Mouse (Mus musculus) small intestine, adult 2 months (tissue): ENCODE measurements around the gene C5ar2.

Experiments used
- CTCF ChIP-seq: fragments of 200-500 bp; IDR thresholded peaks from 2 replicates; pipeline ENCODE4 v1.5.1; 2012; ENCODE audit warnings: low read depth, mild to moderate bottlenecking, control low read depth, inconsistent platforms, low read length, moderate library complexity, mixed read lengths; ENCODE audit not compliant: insufficient replicate concordance, insufficient read length; ENCODE audit errors: extremely low read depth
- POLR2A ChIP-seq: fragments of 200-500 bp; IDR thresholded peaks from 2 replicates; pipeline ENCODE4 v1.6.1; 2012; ENCODE audit warnings: low read depth, mild to moderate bottlenecking, control low read depth, inconsistent platforms, low read length, moderate library complexity

DNA sequence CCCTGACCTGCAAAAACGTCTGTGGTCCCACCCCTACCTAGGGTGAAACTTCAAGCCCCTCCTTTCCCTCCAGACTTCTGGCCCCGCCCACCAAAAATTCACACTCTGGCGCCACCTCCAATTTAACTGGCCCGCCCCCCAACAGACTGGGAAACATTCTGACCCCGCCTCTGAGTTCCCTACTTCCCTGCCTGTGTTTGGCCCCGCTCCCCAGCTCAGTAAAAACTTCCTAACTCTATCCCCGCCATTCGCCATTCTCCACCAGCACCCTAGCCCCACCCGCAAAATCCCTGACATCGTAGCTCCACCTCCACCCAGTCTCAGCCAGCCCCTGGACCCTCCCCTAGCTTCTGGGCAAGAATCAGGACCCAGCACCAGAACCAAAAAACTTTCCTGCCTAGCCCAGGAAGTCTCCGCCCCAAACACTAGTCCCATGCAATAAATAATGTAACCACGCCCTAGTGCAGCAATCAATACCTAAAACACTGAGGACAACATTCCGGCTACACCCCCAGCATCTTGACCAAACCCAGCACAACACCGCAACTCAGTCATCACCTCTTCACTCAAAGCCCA, 41.6 kb upstream of the C5ar2 start:
- TF ChIP-seq CTCF (no peak), POLR2A (no peak)
